Mouse (Mus musculus) lung, postnatal 14 days (tissue): ENCODE results near the gene Zfp280d.
A peak's percentile ranks its signal among the peaks of the same experiment; 100 is the strongest.
"Not testable (repeated sequence)": the region's sequence is repeated elsewhere in the genome, so short reads cannot be mapped to it uniquely, and the experiment has no call there.

Experiments used
- DNase-seq: peaks from one replicate; pipeline ENCODE4 v3.0.0; 2021

Zfp280d gene

DNA sequence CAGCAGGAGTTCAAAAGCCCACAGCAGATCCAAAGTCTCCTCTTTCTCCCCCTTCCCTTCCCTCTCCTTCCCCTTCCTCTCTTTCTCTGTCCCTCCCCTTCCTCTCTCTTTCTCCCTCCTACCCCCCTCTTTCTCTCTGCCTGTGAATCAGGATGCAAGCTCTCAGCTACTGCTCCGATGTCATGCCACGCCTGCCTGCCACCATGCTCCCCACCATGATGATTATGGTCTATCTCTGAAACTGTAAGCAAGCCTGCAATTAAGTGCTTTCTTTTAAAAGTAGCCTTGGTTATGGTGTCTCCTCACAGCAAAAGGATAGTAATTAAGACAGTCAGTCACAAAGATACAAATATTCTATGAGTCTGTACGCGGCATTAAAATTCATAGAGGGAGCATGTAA is 100.3 kb downstream of the Zfp280d start:
- DNase-seq = no peak

DNA sequence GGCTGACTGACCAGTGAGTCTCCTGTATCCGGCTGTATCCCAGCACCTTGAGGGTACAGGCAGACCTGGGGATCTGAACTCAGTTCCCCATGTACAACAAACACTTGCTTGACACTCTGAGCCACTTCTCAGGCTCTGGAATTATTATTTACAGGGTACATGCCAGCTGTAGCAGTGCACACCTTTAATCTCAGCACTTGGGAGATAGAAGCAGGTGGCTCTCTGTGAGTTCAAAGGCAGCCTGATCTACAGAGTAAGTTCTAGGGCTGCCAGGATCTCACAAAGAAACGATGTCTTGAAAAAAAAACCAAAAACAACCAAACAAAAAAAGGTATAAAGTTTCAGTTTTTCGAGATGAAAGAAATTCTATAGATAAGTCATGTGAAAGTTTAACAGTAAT is 101.0 kb downstream of the Zfp280d start:
- DNase-seq = no peak

DNA sequence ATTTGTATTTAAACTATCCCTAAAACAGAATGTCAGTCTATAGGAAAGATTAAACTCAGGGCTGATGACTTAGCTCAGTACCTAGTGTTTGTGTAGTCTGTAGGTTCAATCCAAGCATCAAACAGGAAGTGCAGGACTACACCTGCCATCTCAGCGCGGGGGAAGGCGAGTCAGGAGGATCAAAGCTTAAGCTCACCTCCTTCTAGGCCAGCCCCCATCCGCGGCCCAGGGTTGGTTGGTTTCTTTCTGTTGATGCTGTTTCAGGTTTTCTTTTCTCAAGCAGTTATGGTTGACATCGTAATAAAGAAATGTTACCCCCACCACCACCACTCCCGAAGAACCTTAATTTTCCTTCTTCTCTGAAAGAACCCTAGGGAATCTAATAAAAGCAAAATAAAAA is 111.1 kb downstream of the Zfp280d start:
- no peak for DNase-seq

DNA sequence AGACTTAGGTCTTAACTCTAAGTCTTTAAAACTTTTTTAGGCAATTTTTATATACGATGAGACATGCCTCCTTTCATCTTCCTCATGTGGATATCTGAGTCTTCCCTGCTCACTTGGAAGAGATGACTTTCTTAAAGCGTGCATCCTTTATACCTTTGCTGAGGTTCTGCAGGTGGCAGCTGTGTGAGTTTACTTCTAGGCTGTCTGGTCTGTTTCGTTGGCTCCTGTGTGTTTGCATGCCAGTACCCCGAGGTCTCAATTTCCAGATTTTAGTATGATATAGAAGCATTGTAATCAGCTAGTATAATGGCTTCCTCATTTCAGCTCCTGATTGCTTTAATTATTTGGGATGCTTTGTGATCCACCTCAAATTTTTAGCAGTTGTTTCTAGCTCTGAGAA is 114.3 kb downstream of the Zfp280d start:
- DNase-seq = no peak

DNA sequence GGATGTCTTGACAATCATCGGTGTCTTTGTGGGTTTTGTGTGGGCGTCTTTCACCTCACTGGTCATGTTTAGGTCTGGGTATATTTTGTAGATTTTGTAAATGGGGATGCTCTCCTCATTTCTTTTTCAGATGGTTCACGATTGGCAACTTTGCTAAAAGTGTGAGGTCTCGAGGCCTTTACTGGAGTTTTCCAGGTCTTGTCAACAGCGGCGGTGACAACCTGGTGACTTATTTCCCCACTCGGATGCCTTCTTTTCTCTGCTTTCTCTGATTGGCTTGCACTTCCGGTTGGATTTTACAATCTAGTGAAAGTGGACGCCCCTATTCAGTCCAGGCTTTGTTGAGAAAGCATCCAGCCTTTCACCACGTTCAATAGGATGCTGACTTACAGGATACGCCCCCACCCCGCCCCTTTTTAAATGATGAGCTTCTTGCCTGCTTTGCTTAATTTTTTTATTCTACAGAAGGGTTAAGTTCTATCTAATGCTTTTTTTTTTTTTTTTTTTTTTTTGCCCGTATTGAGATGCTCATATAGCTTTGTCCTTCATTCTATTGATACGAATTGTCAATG is 114.9 kb downstream of the Zfp280d start:
- DNase-seq = no peak

DNA sequence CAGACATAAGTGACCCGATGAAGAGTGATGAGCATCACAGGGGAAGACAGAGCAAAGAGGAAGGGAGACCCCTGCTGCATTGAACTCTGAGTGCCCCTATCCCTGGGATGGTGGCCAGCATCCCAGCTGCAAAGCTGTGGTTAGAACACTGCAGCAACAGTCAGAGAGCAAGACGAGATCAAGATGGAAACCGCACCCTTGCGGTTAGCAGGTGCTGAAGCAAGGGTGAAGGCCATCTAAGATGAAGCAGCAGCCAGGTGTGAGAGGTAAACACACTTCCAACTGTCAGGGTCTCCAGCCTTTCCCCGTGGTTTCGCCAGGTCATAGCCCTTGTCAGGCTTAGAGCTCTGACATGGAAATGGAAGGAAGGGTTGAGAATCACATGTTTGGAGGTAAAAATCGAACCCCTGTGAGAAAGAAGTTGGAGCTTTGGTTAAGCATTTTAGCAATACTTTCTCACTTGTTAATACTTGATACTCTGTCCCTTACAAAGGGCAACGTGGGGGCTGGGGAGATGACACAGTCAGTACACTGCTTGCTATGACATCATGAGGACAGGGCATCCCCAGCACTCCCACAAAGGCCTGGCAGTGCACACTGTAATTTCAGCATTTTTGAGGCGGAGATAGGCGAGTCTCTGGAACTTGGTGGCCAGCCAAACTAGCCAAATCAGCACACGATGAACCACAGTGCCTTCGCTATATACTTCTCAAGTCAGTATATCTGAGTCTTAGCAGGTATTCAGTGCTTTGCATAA is 115.8 kb downstream of the Zfp280d start:
- DNase-seq = no peak

DNA sequence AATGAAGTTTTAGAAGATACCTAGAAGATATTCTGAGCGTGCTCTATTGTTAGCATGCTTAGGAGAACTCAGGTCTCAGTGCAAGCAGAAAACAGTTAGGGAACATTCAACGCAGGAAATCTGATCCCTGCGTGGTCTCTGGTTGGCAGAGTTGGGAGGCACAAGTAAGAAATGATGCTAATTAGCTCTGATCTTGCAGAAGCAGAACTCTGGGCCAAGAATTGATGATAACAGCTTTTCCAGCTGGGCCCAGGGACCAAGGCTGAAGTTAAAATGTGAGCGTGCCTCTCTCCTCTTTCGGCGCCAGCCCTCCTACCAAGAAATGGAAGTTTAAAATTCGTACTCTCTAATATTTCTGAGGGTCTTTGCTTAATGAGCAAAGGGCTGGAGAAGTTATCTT is 118.0 kb downstream of the Zfp280d start:
- no peak for DNase-seq

DNA sequence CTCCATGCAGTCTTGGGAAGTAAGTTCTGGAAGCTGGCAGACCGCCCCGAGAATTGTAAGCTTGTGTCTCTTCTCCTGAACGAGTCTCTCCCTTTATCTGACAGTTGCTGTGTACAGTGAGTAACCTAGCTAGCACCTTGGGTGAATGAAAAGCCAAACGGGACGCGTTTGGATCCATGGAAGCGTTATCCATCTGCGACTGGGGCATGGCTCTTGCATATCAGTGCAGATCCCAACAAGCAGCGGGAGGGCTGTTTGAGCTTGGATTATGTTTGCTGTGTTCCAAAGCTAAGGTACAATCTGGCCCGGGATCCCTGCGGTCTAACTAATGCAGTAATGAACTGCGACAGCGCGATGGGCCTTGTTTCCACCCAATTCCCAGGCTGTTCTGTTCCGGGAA is 118.6 kb downstream of the Zfp280d start:
- DNase-seq = no peak

DNA sequence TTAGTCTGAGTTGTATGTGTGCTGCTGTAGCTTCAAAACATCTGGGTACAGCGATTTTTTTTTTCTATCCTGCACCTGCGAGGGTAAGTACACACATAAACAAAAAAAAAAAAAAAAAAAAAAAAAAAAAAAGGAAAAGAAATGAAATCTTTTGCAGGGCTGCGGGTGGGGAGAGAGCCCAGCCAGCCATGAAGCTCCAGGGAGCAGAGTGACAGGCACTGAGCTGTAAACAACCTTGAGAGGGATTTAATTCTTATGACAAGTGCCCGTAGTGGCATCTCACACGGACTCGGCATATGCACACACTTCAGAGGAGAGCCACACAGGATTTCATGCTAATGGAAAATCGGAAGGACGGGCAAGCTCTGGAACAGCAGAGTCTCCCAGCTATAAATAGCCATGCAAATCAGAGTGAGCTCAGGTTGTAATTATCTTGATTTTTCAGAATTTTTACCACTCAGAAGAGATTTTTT is 119.2 kb downstream of the Zfp280d start:
- no peak for DNase-seq

DNA sequence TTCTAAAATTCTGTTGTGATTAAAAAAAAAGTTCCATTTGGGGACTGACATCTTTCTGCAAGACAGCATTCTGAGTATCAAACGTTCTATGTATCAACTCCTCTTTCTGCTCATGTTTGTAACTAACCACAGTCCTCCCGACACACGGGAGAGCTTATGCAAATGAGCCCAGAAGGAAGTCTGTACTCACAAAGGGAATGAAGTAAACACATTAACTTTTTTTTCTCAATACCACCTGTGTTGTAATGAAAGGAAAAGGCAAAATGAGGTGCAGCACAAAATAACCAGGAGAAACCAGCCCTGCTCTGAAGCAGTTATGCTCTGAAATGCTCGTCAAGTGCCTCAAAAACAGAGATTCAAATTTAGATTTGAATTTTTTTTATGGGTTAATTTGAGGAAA is 125.5 kb downstream of the Zfp280d start:
- no peak for DNase-seq

DNA sequence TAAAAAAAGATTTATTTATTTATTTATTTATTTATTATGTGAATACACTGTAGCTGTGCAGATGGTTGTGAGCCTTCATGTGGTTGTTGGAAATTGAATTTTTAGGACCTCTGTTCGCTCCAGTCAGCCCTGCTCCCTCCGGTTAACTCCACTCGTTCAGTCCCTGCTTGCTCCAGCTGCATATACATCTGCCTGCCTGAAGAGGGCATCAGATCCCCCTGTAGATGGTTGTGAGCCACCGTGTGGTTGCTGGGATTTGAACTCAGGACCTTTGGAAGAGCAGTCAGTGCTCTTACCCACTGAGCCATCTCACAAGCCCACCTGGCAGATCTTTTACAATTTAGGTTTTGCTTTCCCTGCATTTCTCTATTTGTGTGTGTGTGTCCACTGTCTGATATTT is 127.1 kb downstream of the Zfp280d start:
- DNase-seq = not testable (repeated sequence)

DNA sequence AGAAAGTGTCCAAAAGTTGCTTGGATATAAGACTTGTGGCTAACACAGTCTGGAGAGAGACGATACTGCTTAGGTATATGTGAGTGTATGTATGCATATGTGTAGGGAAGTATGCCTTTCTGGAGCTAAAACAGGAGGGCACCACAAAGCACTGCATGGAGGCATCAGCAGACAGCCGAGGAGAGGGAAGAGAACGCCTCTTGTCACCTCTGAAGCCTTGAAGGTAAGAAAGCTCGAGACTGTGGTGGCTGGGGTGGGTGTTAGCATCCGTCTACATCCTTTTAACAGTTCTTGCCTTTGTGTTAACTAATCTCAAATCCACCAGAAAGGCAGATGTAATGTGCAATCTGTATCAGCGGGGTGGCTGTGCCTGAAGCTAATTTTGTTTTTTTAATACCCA is 128.8 kb downstream of the Zfp280d start:
- DNase-seq = no peak

DNA sequence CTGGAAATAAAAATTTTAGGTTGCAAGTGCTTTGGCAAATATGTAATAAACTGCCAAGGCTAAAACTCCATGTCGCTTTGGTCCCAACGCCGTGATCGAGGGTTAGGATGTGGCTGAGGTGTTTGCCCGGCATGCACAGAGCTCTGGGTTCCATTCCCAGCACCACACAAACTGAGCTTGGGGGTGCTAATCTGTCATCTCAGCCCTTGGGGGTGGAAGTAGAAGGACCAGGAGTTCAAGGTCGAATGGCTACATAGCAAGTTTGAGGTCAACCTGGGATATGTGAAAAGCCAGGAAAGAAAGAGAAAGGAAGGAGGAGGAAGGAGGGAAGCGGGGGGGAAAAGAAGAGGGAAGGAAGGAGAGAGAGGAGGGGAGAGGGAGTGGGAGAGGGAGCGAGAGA is 129.8 kb downstream of the Zfp280d start:
- no peak for DNase-seq

DNA sequence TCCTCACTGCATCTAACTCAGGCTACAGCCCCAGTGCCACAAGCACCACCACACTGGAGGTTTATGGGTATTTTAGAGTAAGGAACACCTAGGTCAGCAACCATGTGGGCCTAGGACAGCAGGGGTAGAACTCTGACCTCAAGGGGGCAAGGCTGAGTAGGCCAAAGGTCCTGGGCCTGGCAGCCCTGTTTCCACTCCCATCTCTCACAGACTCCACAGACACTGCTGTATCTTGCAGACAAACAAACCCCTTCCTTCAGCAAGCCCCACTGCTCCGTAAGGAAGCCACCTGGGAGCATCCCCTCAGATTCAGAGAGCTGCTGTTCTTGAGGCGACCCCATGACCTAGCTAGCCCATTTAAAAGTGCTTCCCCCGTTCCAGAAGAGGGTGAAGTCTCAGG is 130.3 kb downstream of the Zfp280d start:
- DNase-seq = no peak

DNA sequence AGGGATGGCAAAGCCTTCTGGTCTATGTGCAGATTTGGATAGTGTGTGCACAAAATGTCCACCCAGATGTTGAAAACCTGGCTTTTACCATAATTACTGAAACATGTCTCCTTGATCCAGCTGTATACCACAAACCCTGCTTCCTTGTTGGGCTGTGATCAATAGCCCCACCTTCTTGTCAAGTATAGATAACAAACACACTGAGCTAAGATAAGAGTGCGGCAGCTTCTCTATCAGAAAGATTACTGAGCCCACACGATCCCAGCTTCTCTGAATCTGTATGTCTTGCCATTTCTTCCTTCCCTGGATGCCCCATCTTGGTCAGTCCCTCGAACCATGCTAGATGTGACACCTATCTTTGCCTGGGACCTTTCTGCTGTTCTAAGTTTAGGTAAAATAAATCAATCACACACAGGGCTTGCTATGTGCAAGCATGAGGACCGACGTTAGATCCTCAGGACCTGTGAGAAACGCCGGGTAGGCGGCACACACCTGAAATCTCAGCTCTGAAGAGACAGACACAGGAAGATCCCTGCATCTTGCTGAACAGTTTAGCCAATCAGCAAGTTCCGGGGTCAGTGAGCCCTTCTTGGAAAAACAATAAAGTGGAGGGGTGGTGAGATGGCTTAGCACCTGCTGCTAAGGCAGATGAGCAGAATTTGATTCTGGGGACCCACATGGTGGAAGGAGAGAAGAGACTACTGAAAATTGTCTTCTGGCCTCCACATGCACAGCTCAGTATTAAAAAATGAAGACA is 131.4 kb downstream of the Zfp280d start:
- no peak for DNase-seq

DNA sequence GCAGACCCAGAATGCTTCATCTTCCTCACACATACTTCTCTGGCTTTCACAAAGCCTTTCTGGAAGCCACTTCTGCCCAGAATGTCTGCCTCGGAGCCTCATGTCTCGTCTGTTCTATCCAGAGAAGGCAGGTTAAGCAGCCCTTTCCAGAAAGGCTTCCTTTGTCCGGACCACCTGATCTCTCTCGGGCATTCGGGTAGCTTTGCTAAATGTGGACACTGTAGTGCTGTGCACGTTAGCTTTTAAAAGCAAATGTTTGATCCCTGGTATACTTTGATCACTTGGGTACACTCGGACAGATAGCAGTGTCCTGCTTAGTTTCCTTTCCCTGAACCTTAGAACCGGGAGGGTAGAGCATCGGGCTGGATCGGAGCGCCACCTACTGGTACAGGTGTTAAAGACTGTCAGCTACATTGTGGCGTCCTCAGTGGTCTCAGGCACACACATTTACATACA is 133.5 kb downstream of the Zfp280d start:
- peak; percentile 87 for DNase-seq

DNA sequence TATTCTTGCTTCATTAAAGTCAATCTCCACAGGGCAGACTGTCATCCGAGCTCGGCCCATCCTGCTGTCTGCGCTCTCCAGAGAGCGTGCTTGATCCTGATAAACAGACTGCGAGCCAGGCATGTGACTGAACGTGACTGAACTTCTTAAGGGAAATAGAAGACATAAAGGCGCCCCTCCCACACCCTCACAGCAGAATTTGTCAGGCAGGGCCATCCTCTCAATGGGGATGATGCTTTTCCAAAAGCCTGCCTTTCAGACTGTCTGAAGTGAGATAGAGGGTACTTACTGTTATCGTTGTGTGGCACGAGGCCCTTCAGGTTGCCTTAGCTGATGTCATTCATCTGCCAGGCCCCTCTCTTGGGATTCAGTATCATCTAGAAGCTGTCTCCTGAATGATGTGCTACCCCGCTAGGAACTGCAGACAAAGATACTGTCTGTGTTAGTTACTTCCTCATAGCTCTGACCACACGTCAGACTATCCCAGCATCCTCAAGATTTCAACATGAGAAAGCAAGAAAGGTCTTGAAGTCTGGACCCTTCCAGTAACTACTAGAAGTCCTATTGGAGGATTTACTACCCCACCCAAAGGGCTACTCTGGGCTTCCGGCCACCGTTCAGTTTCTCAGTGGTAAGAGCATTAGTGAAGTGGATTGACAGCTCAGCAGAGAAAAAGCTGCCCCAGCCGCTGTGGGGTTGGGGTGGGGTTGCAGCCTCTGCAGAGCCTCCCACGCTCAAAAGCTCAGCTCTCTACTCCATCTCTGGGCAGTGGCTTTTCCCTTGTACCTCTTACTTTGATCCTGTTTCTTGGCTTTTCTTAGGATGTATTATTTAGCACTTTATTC is 134.9 kb downstream of the Zfp280d start:
- peak; percentile 2 for DNase-seq

DNA sequence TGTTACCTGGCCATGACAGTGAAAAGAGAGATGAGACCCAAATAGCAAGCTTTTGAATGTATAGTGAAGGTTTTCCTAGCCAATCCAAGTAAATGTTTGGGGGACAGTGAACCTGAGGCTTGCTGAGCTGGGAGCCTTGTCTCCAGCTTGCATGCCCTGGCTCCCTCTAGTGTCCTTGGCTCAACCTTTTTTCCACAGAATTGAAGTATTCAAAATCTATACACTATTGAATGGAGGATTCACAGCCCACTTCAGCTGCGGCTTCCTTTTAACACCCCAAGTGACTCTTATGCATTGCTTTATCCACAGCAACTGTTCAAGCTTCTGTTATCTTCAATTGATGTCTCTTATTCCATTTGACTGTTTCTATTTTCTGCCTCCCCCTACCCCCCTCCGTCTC is 137.1 kb downstream of the Zfp280d start:
- no peak for DNase-seq
